Mouse (Mus musculus) hindbrain, embryonic 10.5 days (tissue): ENCODE measurements around the gene Itgb5. TPM values are rescaled to one million over a fixed set of nuclear protein-coding genes. Genes with fewer than 3 reads are reported as not detected.

Source experiments
- DNase-seq: peaks from one replicate; pipeline ENCODE4 v3.0.0-alpha.2; 2017; ENCODE audit warnings: low spot score
- H3K27ac ChIP-seq: fragments of 300-500 bp; sonication (generic); 2 replicates; pipeline ENCODE4 v1.5.1; 2016; ENCODE audit warnings: mild to moderate bottlenecking, moderate library complexity
- H3K27me3 ChIP-seq: fragments of 300-500 bp; sonication (generic); 2 replicates; pipeline ENCODE4 v1.6.1; 2016; ENCODE audit warnings: mild to moderate bottlenecking; ENCODE audit not compliant: poor library complexity, insufficient read depth, severe bottlenecking
- H3K36me3 ChIP-seq: fragments of 300-500 bp; sonication (generic); 2 replicates; pipeline ENCODE4 v1.6.1; 2016; ENCODE audit warnings: mild to moderate bottlenecking, moderate library complexity
- H3K4me1 ChIP-seq: fragments of 300-500 bp; sonication (generic); replicated peaks from 2 replicates; pipeline ENCODE4 v1.6.1; 2016; ENCODE audit warnings: mild to moderate bottlenecking
- H3K4me3 ChIP-seq: fragments of 300-500 bp; sonication (generic); 2 replicates; pipeline ENCODE4 v1.5.1; 2016; ENCODE audit warnings: mild to moderate bottlenecking, moderate library complexity
- H3K9me3 ChIP-seq: fragments of 300-500 bp; sonication (generic); 2 replicates; pipeline ENCODE4 v1.6.1; 2016; ENCODE audit warnings: mild to moderate bottlenecking, moderate library complexity
- WGBS: fragments of 180-500 bp; shearing (Covaris S2); methylation state at CpG from one replicate; pipeline ENCODE4 v1.1.7; 2016; 5-methylcytosine and 5-hydroxymethylcytosine counted together
- polyA plus RNA-seq: library from polyadenylated mRNA; unstranded; fragments of >200 nt; fragmentation: Nextera tagmentation; extraction: Ambion mirVana; gene quantifications from 2 replicates; pipeline ENCODE4 v1.2.1, GENCODE M21; 2016

Gene Itgb5
- polyA plus RNA-seq, 1 experiment from 2014 or later = 30.3 TPM

GRCm38 (mm10) chr16:33930785-33931184, 101.3 kb downstream of the Itgb5 start:
- H3K4me1 ChIP-seq = 0 out of 2 replicates have a peak, but pooled peaks cover 3% of the 10 kb centered on the region
- no peak overlapping the region for H3K27ac ChIP-seq
- H3K4me3 ChIP-seq = no peak overlapping the region
- H3K9me3 ChIP-seq = no peaks in the 10 kb centered on the region
- no peaks in the 10 kb centered on the region for H3K36me3 ChIP-seq
- no peaks in the 10 kb centered on the region for H3K27me3 ChIP-seq
- WGBS = 90% methylated on average over 6 of the region's 6 CpGs
- no peak for DNase-seq

DNA sequence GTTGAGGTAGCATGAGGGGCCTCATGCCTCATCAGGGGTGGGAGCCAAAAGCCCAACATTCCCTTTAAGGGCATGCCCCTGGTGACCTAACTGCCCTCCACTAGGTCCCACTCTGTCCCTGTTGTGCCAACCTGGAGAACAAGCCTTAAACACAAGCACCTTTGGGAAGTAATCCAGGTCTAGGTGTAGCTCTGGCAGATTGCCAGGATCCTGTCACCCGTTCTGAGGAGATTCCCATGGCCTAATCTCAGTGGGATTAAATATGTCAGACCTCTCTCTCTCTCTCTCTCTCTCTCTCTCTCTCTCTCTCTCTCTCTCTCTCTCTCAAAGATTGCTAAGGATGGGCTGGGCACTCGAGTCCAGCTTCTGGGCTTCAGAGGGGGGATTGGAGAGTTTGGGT, 102.2 kb downstream of the Itgb5 start:
- Histone ChIP-seq H3K27ac (no peak overlapping the region), H3K36me3 (no peaks in the 10 kb centered on the region), H3K27me3 (no peaks in the 10 kb centered on the region), H3K9me3 (no peaks in the 10 kb centered on the region), H3K4me1 (0 out of 2 replicates have a peak, but pooled peaks cover 3% of the 10 kb centered on the region), H3K4me3 (no peak overlapping the region)
- no peak for DNase-seq
- 51% methylated on average over 2 of the region's 2 CpGs for WGBS

DNA sequence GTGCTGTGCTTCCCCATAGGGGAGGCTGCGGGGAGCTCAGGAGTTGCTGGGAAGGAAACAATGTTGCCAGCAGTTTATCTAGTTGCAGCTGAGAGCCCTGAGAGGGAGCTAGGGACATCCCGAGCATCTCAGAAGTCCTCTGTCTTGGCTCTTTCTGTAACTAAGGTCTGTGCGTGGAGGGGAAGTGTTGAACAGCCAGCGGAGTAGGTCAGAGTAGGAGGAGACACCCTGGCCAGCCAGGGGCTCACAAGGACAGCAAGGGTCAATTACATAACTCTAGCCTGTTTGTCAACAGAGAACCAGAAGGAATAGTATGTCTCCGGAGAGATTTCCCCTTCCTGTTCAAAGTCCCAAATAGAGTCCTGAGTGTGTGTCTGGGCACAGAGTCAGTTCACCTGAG, 102.7 kb downstream of the Itgb5 start:
- no peak for DNase-seq
- H3K27me3 ChIP-seq = no peaks in the 10 kb centered on the region
- H3K9me3 ChIP-seq = no peaks in the 10 kb centered on the region
- no peaks in the 10 kb centered on the region for H3K36me3 ChIP-seq
- 60% methylated on average over 5 of the region's 5 CpGs for WGBS
- no peak overlapping the region for H3K27ac ChIP-seq
- H3K4me1 ChIP-seq = 0 out of 2 replicates have a peak, but pooled peaks cover 3% of the 10 kb centered on the region
- H3K4me3 ChIP-seq = no peak overlapping the region

DNA sequence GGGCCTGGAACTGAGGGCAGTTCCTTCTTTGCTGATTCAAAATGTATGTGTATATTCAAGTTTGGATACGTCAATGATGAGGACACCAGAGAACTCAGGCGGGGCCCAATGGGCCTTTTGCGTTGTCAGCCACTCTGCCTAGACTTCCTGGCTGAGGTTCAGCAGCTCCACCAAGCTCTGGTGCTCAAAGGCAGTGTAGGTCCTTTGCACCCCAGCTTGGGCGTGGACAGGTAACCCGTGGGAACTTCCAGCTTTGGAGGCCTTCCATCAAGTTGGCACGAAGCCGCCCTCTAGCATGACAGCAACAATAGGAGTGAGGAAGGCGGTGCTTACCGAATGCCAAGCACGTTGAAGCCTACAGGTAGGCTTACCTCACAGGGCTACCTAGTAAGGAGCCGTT, 103.9 kb downstream of the Itgb5 start:
- no peak for DNase-seq
- H3K4me3 ChIP-seq = no peak overlapping the region
- H3K4me1 ChIP-seq = 0 out of 2 replicates have a peak, but pooled peaks cover 5% of the 10 kb centered on the region
- no peaks in the 10 kb centered on the region for H3K27me3 ChIP-seq
- H3K9me3 ChIP-seq = no peaks in the 10 kb centered on the region
- WGBS = 93% methylated on average over 11 of the region's 11 CpGs
- H3K36me3 ChIP-seq = no peaks in the 10 kb centered on the region
- no peak overlapping the region for H3K27ac ChIP-seq

DNA sequence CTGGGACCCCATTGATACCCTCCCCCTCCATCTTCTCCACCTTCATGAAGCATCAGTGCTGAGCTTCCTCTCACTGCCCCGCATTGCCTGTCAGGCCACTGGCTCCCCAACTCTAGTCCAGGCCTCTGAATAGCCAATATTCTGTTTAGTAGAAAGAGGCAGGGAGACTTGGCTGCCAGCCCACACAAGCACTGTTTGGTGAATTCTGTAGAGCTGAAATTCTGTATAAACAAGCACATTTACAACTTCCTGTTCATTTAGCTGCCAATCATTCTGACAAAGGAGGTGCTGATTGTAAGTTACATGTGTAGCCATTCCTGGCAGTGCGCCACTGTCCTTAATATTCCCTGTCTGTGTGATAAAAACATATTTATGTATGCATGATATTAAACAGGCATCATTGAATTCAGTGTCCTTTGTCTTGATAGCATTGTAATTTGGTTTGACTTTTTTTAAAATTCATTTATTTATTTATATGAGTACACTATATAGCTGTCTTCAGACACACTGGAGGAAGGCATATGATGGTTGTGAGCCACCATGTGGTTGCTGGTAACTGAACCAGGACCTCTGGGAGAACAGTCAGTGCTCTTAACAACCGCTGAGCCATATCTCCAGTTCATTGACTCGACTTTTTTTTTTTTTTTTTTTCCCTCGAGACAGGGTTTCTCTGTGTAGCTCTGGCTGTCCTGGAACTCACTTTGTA, 105.4 kb downstream of the Itgb5 start:
- 81% methylated on average over 5 of the region's 5 CpGs for WGBS
- peaks cover 19% of the 10 kb centered on the region for H3K4me1 ChIP-seq
- H3K4me3 ChIP-seq = no peak overlapping the region
- DNase-seq = no peak
- no peaks in the 10 kb centered on the region for H3K9me3 ChIP-seq
- H3K27me3 ChIP-seq = no peaks in the 10 kb centered on the region
- no peak overlapping the region for H3K27ac ChIP-seq
- H3K36me3 ChIP-seq = no peaks in the 10 kb centered on the region

DNA sequence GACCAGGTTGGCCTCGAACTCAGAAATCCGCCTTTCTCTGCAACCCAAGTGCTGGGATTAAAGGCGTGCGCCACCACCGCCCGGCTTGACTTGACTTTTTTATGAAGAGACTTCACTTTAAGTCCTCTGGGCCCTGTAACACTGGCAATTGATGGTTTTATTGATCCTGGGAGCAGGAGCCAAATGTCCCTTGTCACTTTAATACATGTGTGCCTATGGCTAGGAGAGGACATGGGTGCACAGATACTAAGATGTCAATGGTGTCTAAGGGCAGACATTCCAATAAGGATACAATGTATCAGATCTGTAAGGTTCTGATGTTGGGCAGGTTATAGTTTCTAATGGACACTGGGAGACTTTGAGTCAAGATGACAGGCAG, 105.9 kb downstream of the Itgb5 start:
- Histone ChIP-seq H3K4me1 (peaks cover 24% of the 10 kb centered on the region), H3K36me3 (no peaks in the 10 kb centered on the region), H3K27me3 (no peaks in the 10 kb centered on the region), H3K9me3 (no peaks in the 10 kb centered on the region), H3K4me3 (no peak overlapping the region), H3K27ac (no peak overlapping the region)
- WGBS = 95% methylated on average over 6 of the region's 6 CpGs
- DNase-seq = no peak

DNA sequence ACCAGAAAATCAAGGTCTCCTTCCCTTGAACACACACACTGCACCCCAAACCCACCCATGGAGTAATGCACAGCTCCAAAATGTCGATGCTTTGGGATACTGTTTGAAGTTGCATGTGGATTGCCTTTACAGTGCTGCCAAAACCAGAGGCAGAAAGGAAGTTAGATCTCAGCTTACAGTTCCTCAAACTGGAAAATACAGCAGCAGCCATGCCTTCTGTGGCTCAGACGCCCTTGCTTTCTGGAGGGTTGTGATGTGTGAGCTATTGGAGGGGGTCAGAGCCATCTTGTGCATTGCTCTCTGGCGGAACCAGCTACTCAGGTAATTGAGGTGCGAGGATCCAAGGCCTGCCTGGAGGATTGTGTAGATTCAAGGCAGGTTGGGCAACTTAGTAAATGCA, 107.4 kb downstream of the Itgb5 start:
- Histone ChIP-seq H3K36me3 (no peaks in the 10 kb centered on the region), H3K9me3 (no peaks in the 10 kb centered on the region), H3K27ac (no peak overlapping the region), H3K27me3 (no peaks in the 10 kb centered on the region), H3K4me1 (peaks cover 36% of the 10 kb centered on the region), H3K4me3 (no peak overlapping the region)
- no peak for DNase-seq
- 88% methylated on average over 4 of the region's 4 CpGs for WGBS

DNA sequence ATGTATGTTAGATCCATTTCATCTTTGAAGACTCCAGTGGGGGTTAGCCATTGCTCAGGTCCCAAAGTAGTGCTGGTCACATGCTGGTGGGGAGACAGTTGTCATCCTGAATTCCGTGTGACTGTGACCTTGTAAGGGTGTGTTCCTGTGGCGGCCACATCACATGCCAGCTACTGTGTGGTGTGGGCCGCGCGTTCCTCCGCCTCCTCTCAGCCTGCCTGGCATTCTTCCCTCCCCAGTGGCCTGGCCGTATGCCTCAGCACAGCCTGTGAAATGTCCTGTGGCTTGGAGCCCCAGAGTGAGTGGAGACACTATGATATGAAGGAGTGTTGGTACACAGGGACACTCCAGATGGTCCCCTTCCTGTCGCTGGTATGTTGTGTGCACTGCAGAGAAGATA, 108.1 kb downstream of the Itgb5 start:
- Histone ChIP-seq H3K27me3 (no peaks in the 10 kb centered on the region), H3K9me3 (no peaks in the 10 kb centered on the region), H3K4me1 (peaks cover 43% of the 10 kb centered on the region), H3K27ac (no peak overlapping the region), H3K4me3 (no peak overlapping the region), H3K36me3 (no peaks in the 10 kb centered on the region)
- no peak for DNase-seq
- WGBS = 90% methylated on average over 8 of the region's 8 CpGs

GRCm38 (mm10) chr16:33938311-33939132, 109.1 kb downstream of the Itgb5 start:
- Histone ChIP-seq H3K27me3 (no peaks in the 10 kb centered on the region), H3K4me3 (no peak overlapping the region), H3K9me3 (no peaks in the 10 kb centered on the region), H3K27ac (peak overlapping the region; percentile 16; the same call in 1 of the 2 replicates), H3K36me3 (no peaks in the 10 kb centered on the region), H3K4me1 (peaks cover 49% of the 10 kb centered on the region)
- 77% methylated on average over 12 of the region's 12 CpGs for WGBS
- no peak for DNase-seq

DNA sequence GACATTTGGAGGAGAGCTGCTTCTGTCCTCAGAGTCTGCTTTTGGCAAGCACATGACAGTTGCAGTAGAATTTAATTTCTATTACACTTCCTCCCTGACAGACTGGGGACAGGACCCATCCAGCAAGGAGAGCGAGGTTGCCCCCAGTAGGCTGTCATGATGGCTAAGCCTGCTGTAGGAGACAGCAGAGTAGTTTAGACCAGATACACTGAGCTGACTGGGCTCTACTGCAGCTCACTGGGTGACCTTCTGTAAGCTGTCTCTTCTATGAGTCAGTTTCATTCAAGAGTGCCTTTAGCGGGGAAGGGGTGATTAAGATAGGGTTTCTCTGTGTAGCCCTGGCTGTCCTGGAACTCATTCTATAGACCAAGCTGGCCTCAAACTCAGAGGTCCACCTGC, 109.7 kb downstream of the Itgb5 start:
- no peak overlapping the region for H3K4me3 ChIP-seq
- 73% methylated on average over 2 of the region's 2 CpGs for WGBS
- peak overlapping the region; percentile 16; the same call in 1 of the 2 replicates for H3K27ac ChIP-seq
- H3K9me3 ChIP-seq = no peaks in the 10 kb centered on the region
- H3K36me3 ChIP-seq = no peaks in the 10 kb centered on the region
- H3K4me1 ChIP-seq = peaks cover 54% of the 10 kb centered on the region
- no peaks in the 10 kb centered on the region for H3K27me3 ChIP-seq
- no peak for DNase-seq

- Histone ChIP-seq H3K27me3 (no peaks in the 10 kb centered on the region), H3K27ac (peak overlapping the region; percentile 16; the same call in 1 of the 2 replicates), H3K4me1 (peaks cover 56% of the 10 kb centered on the region), H3K9me3 (no peaks in the 10 kb centered on the region), H3K4me3 (no peak overlapping the region), H3K36me3 (no peaks in the 10 kb centered on the region)
- DNase-seq = peak; percentile 29
- 67% methylated on average over 9 of the region's 9 CpGs for WGBS
Measured at GRCm38 (mm10) chr16:33939636-33940035, 110.2 kb downstream of the Itgb5 start.

GRCm38 (mm10) chr16:33940095-33940494, 110.6 kb downstream of the Itgb5 start:
- Histone ChIP-seq H3K27me3 (no peaks in the 10 kb centered on the region), H3K4me1 (peaks cover 61% of the 10 kb centered on the region), H3K27ac (peak overlapping the region; percentile 16; the same call in 1 of the 2 replicates), H3K9me3 (no peaks in the 10 kb centered on the region), H3K4me3 (no peak overlapping the region), H3K36me3 (no peaks in the 10 kb centered on the region)
- no peak for DNase-seq
- WGBS = 85% methylated on average over 5 of the region's 5 CpGs

DNA sequence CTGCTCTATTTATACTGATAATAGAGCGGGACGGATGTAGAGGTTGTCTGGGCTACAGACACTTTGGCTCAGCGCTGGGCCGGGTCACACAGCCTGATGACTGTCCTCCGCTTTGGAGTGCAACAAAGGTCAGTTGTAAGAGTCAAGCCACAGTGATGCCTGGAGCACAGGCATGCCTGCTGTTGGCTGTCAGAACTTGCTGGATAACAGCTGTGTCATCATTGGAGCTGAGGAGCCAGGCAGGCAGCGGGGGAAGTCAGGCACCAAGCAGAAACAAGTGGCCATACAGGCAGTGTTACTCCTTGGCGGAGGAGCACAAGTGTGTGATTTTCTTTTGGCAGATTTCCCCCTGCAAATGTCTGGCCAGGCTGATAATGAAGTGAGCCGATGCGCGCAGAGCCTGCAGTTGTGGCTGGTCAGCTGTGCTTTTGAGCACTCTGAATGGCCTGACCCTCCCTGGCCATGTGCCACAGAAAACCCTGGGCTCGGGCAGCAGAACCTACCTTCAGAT, 111.9 kb downstream of the Itgb5 start:
- Histone ChIP-seq H3K27me3 (no peaks in the 10 kb centered on the region), H3K9me3 (no peaks in the 10 kb centered on the region), H3K4me1 (peaks cover 65% of the 10 kb centered on the region), H3K27ac (peak overlapping the region; percentile 75), H3K4me3 (no peak overlapping the region), H3K36me3 (no peaks in the 10 kb centered on the region)
- 48% methylated on average over 11 of the region's 11 CpGs for WGBS
- DNase-seq = peak; percentile 56
